Comparison of ENCODE assay signal across 39 mouse cellular contexts in the genomic region with DNA sequence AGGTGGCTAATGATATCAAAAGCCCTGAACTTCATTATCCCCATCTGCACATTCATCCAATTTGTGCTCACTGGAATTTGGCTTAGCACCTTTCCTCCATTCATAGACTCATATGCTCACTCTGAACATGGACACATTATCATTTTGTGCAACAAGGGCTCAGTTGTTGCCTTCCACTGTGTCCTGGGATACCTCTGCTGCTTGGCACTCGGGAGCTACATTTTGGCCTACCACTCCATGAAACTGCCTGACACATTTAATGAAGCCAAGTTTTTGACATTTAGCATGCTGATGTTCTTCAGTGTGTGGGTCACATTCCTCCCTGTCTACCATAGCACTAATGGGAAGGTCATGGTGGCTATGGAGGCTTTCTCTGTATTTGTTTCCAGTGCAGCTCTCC. TPM values are rescaled to one million over a fixed set of nuclear protein-coding genes. Genes with fewer than 3 reads are reported as not detected.
"Had no signal": no experiment of that assay in that cellular context is flagged by ENCODE, and none has a peak within 500 bp of the region (broad histone marks: within the 10 kb centered on the region; RNA-seq: fewer than 3 reads in every experiment).

No protein-coding gene starts in this region.

- H3K27ac ChIP-seq: heart, embryonic 13.5 days; heart, embryonic 15.5 days; hindbrain, embryonic 13.5 days; hindbrain, embryonic 15.5 days; hindbrain, postnatal 0 days; kidney, embryonic 15.5 days; kidney, postnatal 0 days; limb, embryonic 13.5 days; limb, embryonic 15.5 days; liver, embryonic 12.5 days; liver, embryonic 14.5 days had no signal

- H3K4me2 ChIP-seq: heart, embryonic 13.5 days; heart, embryonic 15.5 days; hindbrain, embryonic 13.5 days; hindbrain, embryonic 15.5 days; kidney, embryonic 15.5 days; limb, embryonic 13.5 days; limb, embryonic 15.5 days; liver, embryonic 12.5 days had no signal

- H3K4me1 ChIP-seq: heart, embryonic 13.5 days; heart, embryonic 15.5 days; hindbrain, embryonic 13.5 days; hindbrain, embryonic 15.5 days; kidney, embryonic 15.5 days; limb, embryonic 13.5 days; limb, embryonic 15.5 days; liver, embryonic 12.5 days had no signal

- H3K27me3 ChIP-seq: heart, embryonic 13.5 days; heart, embryonic 15.5 days; hindbrain, embryonic 13.5 days; hindbrain, embryonic 15.5 days; kidney, embryonic 15.5 days; limb, embryonic 13.5 days; limb, embryonic 15.5 days; liver, embryonic 12.5 days had no signal

- ATAC-seq: hindbrain, postnatal 0 days; intestine, embryonic 16.5 days; liver, embryonic 12.5 days had no signal

- DNase-seq: gastrocnemius, postnatal 14 days; gastrocnemius, postnatal 36 days; kidney, adult 11 months; kidney, adult 2 months; kidney, adult 9 months; kidney, postnatal 14 days; kidney, postnatal 36 days; layer of hippocampus, adult 9-11 months; layer of hippocampus, postnatal 36 days; left cerebral cortex, postnatal 4 days; lung, adult 18-20 months had no signal

- H3K9ac ChIP-seq: heart, embryonic 13.5 days; heart, embryonic 15.5 days; hindbrain, embryonic 13.5 days; hindbrain, embryonic 15.5 days; kidney, embryonic 15.5 days; limb, embryonic 13.5 days; limb, embryonic 15.5 days; liver, embryonic 12.5 days; liver, embryonic 14.5 days had no signal

- H3K4me3 ChIP-seq: heart, adult 2 months; heart, embryonic 13.5 days; heart, embryonic 15.5 days; hindbrain, embryonic 13.5 days; hindbrain, embryonic 15.5 days; kidney, embryonic 15.5 days; limb, embryonic 13.5 days; limb, embryonic 15.5 days; liver, embryonic 12.5 days had no signal

- H3K36me3 ChIP-seq: heart, embryonic 13.5 days; heart, embryonic 15.5 days; hindbrain, embryonic 13.5 days; hindbrain, embryonic 15.5 days; kidney, embryonic 15.5 days; limb, embryonic 13.5 days; limb, embryonic 15.5 days; liver, embryonic 12.5 days had no signal

- H3K9me3 ChIP-seq: heart, embryonic 13.5 days; heart, embryonic 15.5 days; hindbrain, embryonic 13.5 days; hindbrain, embryonic 15.5 days; kidney, embryonic 15.5 days; limb, embryonic 13.5 days; limb, embryonic 15.5 days; liver, embryonic 12.5 days had no signal

RNA-seq across cellular contexts. Expression of gene 1700123K08Rik, which starts 32.0 kb away (rescaled TPM):
- total RNA-seq: gastrocnemius, adult 18-20 months; gastrocnemius, adult 8-10 months; gastrocnemius, postnatal 14 days; gastrocnemius, postnatal 36 days; heart, adult 2 months; hematopoietic stem cell, adult 5-6 weeks; hindbrain, postnatal 0 days; layer of hippocampus, adult 18-20 months; layer of hippocampus, postnatal 14 days; layer of hippocampus, postnatal 36 days; left cerebral cortex, adult 18-20 months; left cerebral cortex, postnatal 10 days; left cerebral cortex, postnatal 25 days; left cerebral cortex, postnatal 4 days; liver, adult 2 months had no signal
- polyA plus RNA-seq: gonadal fat pad, adult 2 months; heart, embryonic 13.5 days; heart, embryonic 15.5 days; heart, postnatal 0 days; hindbrain, embryonic 13.5 days; hindbrain, embryonic 15.5 days; hindbrain, postnatal 0 days; intestine, embryonic 14.5 days; intestine, embryonic 16.5 days; kidney, adult 2 months; kidney, embryonic 15.5 days; kidney, postnatal 0 days; large intestine, adult 2 months; limb, embryonic 11.5 days; limb, embryonic 13.5 days; limb, embryonic 15.5 days; liver, adult 2 months; liver, embryonic 12.5 days; liver, embryonic 14.5 days; liver, embryonic 16.5 days had no signal
